Mouse (Mus musculus): ENCODE results near the gene Kank2. TPM values are rescaled to one million over a fixed set of nuclear protein-coding genes. Genes with fewer than 3 reads are reported as not detected.

The Kank2 gene
- total RNA-seq, 1 experiment from 2014 or later = 31.5 TPM

DNA sequence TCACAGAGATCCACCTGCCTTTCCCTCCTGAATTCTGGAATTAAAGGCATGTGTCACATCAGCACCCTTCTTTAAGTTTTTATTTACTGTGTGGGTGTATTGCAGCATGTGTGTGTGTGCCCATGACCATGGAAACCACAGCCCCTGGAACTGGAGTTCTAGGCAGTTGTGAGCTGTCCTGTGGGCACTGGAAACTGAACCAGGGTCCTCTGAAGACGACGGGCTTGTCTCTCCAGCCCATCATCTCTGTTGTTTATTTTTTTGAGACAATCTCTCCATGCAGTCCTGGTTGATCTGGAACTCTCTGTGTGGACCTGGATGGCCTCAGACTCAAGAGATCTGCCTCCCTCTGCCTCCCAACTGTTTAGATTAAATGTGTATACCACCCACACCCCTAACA, 81.5 kb downstream of the Kank2 start:
- no peak for DNase-seq

Small RNA genes within 50 kb of the gene (microRNA-seq; reads per million reads assigned to microRNA genes)
- gene Mir7083 = 8.1 to 10.7 reads per million in 2 experiments

Other genes starting within 250 kb of the Kank2 start
- 48.2 and 49.5 TPM in 2 replicates for gene Timm29, start 206.0 kb downstream of the Kank2 start, total RNA-seq (2021)
- gene Yipf2, start 205.9 kb downstream of the Kank2 start, total RNA-seq (2021) = 22.6 and 23.2 TPM in 2 replicates
- gene Smarca4, start 182.6 kb downstream of the Kank2 start, total RNA-seq (2021) = 70.8 and 71.0 TPM in 2 replicates
- 42.6 and 60.4 TPM in 2 replicates for gene Ldlr, start 75.3 kb downstream of the Kank2 start, total RNA-seq (2021)
- 9.1 and 10.4 TPM in 2 replicates for gene Spc24, start 38.4 kb downstream of the Kank2 start, total RNA-seq (2021)
- gene Angptl8, start 36.8 kb upstream of the Kank2 start, total RNA-seq (2021) = 5.1 and 10.2 TPM in 2 replicates
- gene Dock6, start 53.9 kb upstream of the Kank2 start, total RNA-seq (2021) = 46.0 and 49.2 TPM in 2 replicates
- gene Rab3d, start 119.4 kb upstream of the Kank2 start, total RNA-seq (2021) = 30.2 and 35.6 TPM in 2 replicates
- gene Ccdc159, start 128.7 kb upstream of the Kank2 start, total RNA-seq (2021) = 6.5 and 8.5 TPM in 2 replicates
- gene Tmem205, start 128.8 kb upstream of the Kank2 start, total RNA-seq (2021) = 203 and 258 TPM in 2 replicates
- gene Plppr2, start 138.3 kb upstream of the Kank2 start, total RNA-seq (2021) = 25.5 and 31.0 TPM in 2 replicates
- gene Swsap1, start 157.0 kb upstream of the Kank2 start, total RNA-seq (2021) = 13.1 and 13.7 TPM in 2 replicates
- 3.8 and 4.1 TPM in 2 replicates for gene Epor, start 164.8 kb upstream of the Kank2 start, total RNA-seq (2021)
- gene Rgl3, start 190.7 kb upstream of the Kank2 start, total RNA-seq (2021) = 18.1 and 19.0 TPM in 2 replicates
- 0.45 and 0.56 TPM in 2 replicates for gene Ccdc151, start 203.9 kb upstream of the Kank2 start, total RNA-seq (2021)
- gene Prkcsh, start 204.1 kb upstream of the Kank2 start, total RNA-seq (2021) = 133 and 135 TPM in 2 replicates

Measured in adrenal gland, postnatal 14 days (tissue).